Mouse (Mus musculus): Measurements from ENCODE around the gene Apoc2. TPM values are rescaled to one million over a fixed set of nuclear protein-coding genes. Genes with fewer than 3 reads are reported as not detected.

Apoc2 gene
- polyA plus RNA-seq, 1 experiment from 2014 or later = not detected

DNA sequence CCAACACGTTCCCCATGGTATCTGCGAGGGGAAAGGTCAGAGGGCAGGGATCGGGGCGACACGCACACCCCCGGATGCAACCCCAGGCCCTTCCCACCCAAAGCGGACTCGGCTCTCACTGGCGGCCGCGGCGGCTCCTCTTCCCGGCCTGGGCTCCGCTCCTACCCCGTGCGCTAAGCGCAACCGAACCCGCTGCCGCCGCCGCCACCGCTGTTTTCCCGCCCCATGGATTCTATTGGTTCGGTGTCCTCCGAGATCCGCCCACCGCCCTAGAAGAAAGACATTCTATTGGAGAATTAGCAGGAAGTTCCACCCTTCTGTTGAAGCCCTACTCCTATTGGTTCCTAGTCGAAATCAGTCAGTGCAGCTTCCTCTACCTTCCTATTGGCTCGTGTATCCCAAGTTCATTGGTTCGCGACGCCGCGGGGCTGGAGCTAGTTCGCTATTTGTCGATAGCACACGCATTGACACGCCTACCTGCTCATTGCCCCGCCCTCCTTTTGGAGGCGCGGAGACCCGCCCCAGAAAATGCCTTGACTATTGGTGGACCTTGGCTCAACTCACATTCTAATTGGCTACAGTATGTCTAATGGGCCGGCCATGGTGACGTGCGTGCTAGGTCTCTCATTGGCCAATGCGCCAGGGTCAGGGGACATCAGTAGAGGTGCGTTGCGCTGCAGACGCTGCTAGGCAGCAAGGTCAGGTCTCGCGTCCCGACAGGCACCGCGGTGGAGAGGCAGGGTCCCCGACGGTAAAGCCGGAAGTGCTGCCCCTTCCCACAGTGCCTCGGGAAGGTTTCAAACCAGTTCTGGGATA lies 37.7 kb upstream of the Apoc2 start, which contains the start of gene Tomm40:
Gene Tomm40, minus strand, starts transcription at position 200 of the 816 bp plus-strand sequence.
- peak; percentile 100 for DNase-seq (ENCODE audit: low spot score, missing footprints)
- Histone ChIP-seq H3K4me1 (ENCODE audit: control insufficient read depth, insufficient read depth, low read length) (peaks cover 12% of the 10 kb centered on the region), H3K27ac (ENCODE audit: low read depth, low read length) (peak within 1 kb of the TSS; percentile 89), H3K9me3 (ENCODE audit: control insufficient read depth, low read length) (peaks cover 1% of the 10 kb centered on the region; the same call in 1 of the 2 replicates), H3K4me3 (ENCODE audit: low read depth, low read length) (peak within 1 kb of the TSS; percentile 97), H3K36me3 (ENCODE audit: control insufficient read depth, insufficient read depth, low read length) (0 out of 2 replicates have a peak, but pooled peaks cover 3% of the 10 kb centered on the region), H3K27me3 (ENCODE audit: control insufficient read depth, insufficient read depth, low read length) (no peaks in the 10 kb centered on the region), H3K4me2 (peak within 1 kb of the TSS; percentile 87), H3K9ac (ENCODE audit: low read length) (peak within 1 kb of the TSS; percentile 89)
- under 1% methylated on average over 53 of the region's 59 CpGs for WGBS
- ATAC-seq (ENCODE audit: low FRiP score) = peak; percentile 99

- H3K27ac ChIP-seq (ENCODE audit: low read depth, low read length) = peak overlapping the region; percentile 35; the same call in 1 of the 2 replicates
- no peaks in the 10 kb centered on the region for H3K9me3 ChIP-seq (ENCODE audit: control insufficient read depth, low read length)
- peak overlapping the region; percentile 97 for H3K4me3 ChIP-seq (ENCODE audit: low read depth, low read length)
- DNase-seq (ENCODE audit: low spot score, missing footprints) (no peak), ATAC-seq (ENCODE audit: low FRiP score) (no peak)
- H3K9ac ChIP-seq (ENCODE audit: low read length) = peak overlapping the region; percentile 89
- no peaks in the 10 kb centered on the region for H3K27me3 ChIP-seq (ENCODE audit: control insufficient read depth, insufficient read depth, low read length)
- peaks cover 12% of the 10 kb centered on the region for H3K4me1 ChIP-seq (ENCODE audit: control insufficient read depth, insufficient read depth, low read length)
- H3K4me2 ChIP-seq = peak overlapping the region; percentile 87
- under 1% methylated on average over 39 of the region's 39 CpGs for WGBS
- 0 out of 2 replicates have a peak, but pooled peaks cover 3% of the 10 kb centered on the region for H3K36me3 ChIP-seq (ENCODE audit: control insufficient read depth, insufficient read depth, low read length)
These were observed 37.1 kb upstream of the Apoc2 start for GRCm38 (mm10) chr7:19714836-19715235.

DNA sequence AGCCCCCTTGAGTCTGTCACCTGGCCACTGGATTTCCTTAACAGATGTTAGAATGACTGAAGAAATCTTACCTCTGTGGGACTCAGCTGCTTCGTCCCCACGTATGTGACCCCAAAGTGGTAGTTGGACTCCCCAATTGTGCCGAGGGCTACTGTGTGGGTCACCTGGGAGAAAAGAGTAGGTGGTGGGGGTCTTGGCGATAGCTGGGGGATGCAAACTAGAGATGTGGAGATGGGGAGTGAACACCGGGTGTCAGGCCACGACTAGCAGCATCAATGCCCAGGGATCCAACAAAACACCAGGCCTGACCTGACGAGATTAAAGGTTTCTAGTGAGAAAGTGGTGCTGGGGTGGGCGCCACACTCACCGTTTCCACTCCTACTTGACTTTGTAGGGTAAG lies 35.9 kb upstream of the Apoc2 start:
- WGBS = 91% methylated on average over 9 of the region's 9 CpGs
- H3K27me3 ChIP-seq (ENCODE audit: control insufficient read depth, insufficient read depth, low read length) = no peaks in the 10 kb centered on the region

GRCm38 (mm10) chr7:19713196-19713595 lies 35.5 kb upstream of the Apoc2 start:
- Histone ChIP-seq H3K4me1 (ENCODE audit: control insufficient read depth, insufficient read depth, low read length) (peaks cover 12% of the 10 kb centered on the region), H3K4me3 (ENCODE audit: low read depth, low read length) (no peak overlapping the region)

More for the DNA sequence above, 35.9 kb upstream of the Apoc2 start:
- H3K9me3 ChIP-seq (ENCODE audit: control insufficient read depth, low read length) = no peaks in the 10 kb centered on the region
- ATAC-seq (ENCODE audit: low FRiP score) (no peak), DNase-seq (ENCODE audit: low spot score, missing footprints) (no peak)
- no peak overlapping the region for H3K4me3 ChIP-seq (ENCODE audit: low read depth, low read length)
- peaks cover 12% of the 10 kb centered on the region for H3K4me1 ChIP-seq (ENCODE audit: control insufficient read depth, insufficient read depth, low read length)
- H3K36me3 ChIP-seq (ENCODE audit: control insufficient read depth, insufficient read depth, low read length) = peaks cover 6% of the 10 kb centered on the region; the same call in 1 of the 2 replicates
- H3K4me2 ChIP-seq = no peak overlapping the region
- no peak overlapping the region for H3K9ac ChIP-seq (ENCODE audit: low read length)
- H3K27ac ChIP-seq (ENCODE audit: low read depth, low read length) = no peak overlapping the region

DNA sequence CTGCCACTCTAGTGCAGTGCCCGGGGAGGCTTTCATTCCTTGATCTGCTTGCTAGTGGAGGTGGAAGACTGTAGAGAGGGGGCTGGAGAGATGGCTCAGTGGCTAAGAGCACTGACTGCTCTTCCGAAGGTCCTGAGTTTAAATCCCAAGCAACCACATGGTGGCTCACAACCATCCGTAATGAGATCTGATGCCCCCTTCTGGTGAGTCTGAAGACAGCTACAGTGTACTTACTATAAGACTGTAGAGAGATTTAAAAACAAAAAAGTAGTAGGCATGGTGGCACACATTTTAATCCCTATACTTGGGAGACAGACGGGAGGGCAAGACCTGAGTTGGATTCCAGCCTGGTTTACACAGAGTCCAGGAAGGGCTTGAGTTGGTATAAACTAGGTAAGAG lies 34.7 kb upstream of the Apoc2 start:
- no peak for ATAC-seq (ENCODE audit: low FRiP score)
- no peaks in the 10 kb centered on the region for H3K9me3 ChIP-seq (ENCODE audit: control insufficient read depth, low read length)
- H3K27me3 ChIP-seq (ENCODE audit: control insufficient read depth, insufficient read depth, low read length) = no peaks in the 10 kb centered on the region
- H3K36me3 ChIP-seq (ENCODE audit: control insufficient read depth, insufficient read depth, low read length) = peaks cover 6% of the 10 kb centered on the region; the same call in 1 of the 2 replicates
- WGBS = 72% methylated on average over 4 of the region's 4 CpGs
- no peak overlapping the region for H3K27ac ChIP-seq (ENCODE audit: low read depth, low read length)
- DNase-seq (ENCODE audit: low spot score, missing footprints) = no peak
- H3K4me3 ChIP-seq (ENCODE audit: low read depth, low read length) = no peak overlapping the region
- H3K4me2 ChIP-seq = no peak overlapping the region
- peaks cover 12% of the 10 kb centered on the region for H3K4me1 ChIP-seq (ENCODE audit: control insufficient read depth, insufficient read depth, low read length)
- H3K9ac ChIP-seq (ENCODE audit: low read length) = no peak overlapping the region

More at GRCm38 (mm10) chr7:19713196-19713595, 35.5 kb upstream of the Apoc2 start:
- DNase-seq (ENCODE audit: low spot score, missing footprints) (no peak), ATAC-seq (ENCODE audit: low FRiP score) (no peak)
- Histone ChIP-seq H3K27me3 (ENCODE audit: control insufficient read depth, insufficient read depth, low read length) (no peaks in the 10 kb centered on the region), H3K36me3 (ENCODE audit: control insufficient read depth, insufficient read depth, low read length) (peaks cover 6% of the 10 kb centered on the region; the same call in 1 of the 2 replicates), H3K9me3 (ENCODE audit: control insufficient read depth, low read length) (no peaks in the 10 kb centered on the region), H3K4me2 (no peak overlapping the region), H3K9ac (ENCODE audit: low read length) (no peak overlapping the region), H3K27ac (ENCODE audit: low read depth, low read length) (no peak overlapping the region)
- 61% methylated on average over 4 of the region's 4 CpGs for WGBS

GRCm38 (mm10) chr7:19710650-19711049 lies 32.9 kb upstream of the Apoc2 start:
- Histone ChIP-seq H3K9me3 (ENCODE audit: control insufficient read depth, low read length) (no peaks in the 10 kb centered on the region), H3K36me3 (ENCODE audit: control insufficient read depth, insufficient read depth, low read length) (peaks cover 6% of the 10 kb centered on the region; the same call in 1 of the 2 replicates), H3K27ac (ENCODE audit: low read depth, low read length) (no peak overlapping the region), H3K4me1 (ENCODE audit: control insufficient read depth, insufficient read depth, low read length) (peaks cover 7% of the 10 kb centered on the region), H3K27me3 (ENCODE audit: control insufficient read depth, insufficient read depth, low read length) (no peaks in the 10 kb centered on the region), H3K4me2 (no peak overlapping the region), H3K9ac (ENCODE audit: low read length) (no peak overlapping the region), H3K4me3 (ENCODE audit: low read depth, low read length) (no peak overlapping the region)
- ATAC-seq (ENCODE audit: low FRiP score) (no peak), DNase-seq (ENCODE audit: low spot score, missing footprints) (no peak)
- 94% methylated on average over 10 of the region's 10 CpGs for WGBS

DNA sequence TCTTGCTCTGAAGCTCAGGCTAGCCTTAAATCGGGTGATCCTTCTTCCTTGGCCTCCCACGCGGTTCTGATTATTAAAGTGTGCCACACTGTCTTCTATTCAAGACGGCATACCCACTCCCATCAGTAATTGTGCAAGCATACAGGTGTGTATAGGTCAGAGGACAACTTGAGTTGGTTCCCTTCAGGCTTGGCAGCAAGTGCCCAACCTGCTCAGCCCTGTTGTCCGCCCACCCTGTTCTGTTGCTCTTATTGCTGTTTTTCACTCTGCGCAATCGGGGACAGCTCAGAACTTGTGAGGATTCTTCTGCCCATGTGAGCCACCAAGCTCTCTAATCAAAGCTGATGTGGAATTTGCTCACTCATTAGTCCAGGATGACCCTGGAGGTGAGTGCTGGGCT lies 27.5 kb upstream of the Apoc2 start:
- 93% methylated on average over 7 of the region's 7 CpGs for WGBS
- Histone ChIP-seq H3K36me3 (ENCODE audit: control insufficient read depth, insufficient read depth, low read length) (peaks cover 8% of the 10 kb centered on the region; the same call in 1 of the 2 replicates), H3K4me3 (ENCODE audit: low read depth, low read length) (no peak overlapping the region), H3K4me2 (no peak overlapping the region), H3K4me1 (ENCODE audit: control insufficient read depth, insufficient read depth, low read length) (no peaks in the 10 kb centered on the region), H3K27ac (ENCODE audit: low read depth, low read length) (no peak overlapping the region), H3K27me3 (ENCODE audit: control insufficient read depth, insufficient read depth, low read length) (no peaks in the 10 kb centered on the region), H3K9ac (ENCODE audit: low read length) (no peak overlapping the region), H3K9me3 (ENCODE audit: control insufficient read depth, low read length) (no peaks in the 10 kb centered on the region)
- no peak for DNase-seq (ENCODE audit: low spot score, missing footprints)
- ATAC-seq (ENCODE audit: low FRiP score) = no peak

GRCm38 (mm10) chr7:19704475-19704874 lies 26.7 kb upstream of the Apoc2 start:
- Histone ChIP-seq H3K4me1 (ENCODE audit: control insufficient read depth, insufficient read depth, low read length) (peaks cover 2% of the 10 kb centered on the region), H3K4me2 (no peak overlapping the region), H3K27ac (ENCODE audit: low read depth, low read length) (no peak overlapping the region), H3K9ac (ENCODE audit: low read length) (no peak overlapping the region), H3K9me3 (ENCODE audit: control insufficient read depth, low read length) (no peaks in the 10 kb centered on the region), H3K27me3 (ENCODE audit: control insufficient read depth, insufficient read depth, low read length) (no peaks in the 10 kb centered on the region), H3K4me3 (ENCODE audit: low read depth, low read length) (no peak overlapping the region), H3K36me3 (ENCODE audit: control insufficient read depth, insufficient read depth, low read length) (peaks cover 7% of the 10 kb centered on the region; the same call in 1 of the 2 replicates)
- 91% methylated on average over 4 of the region's 4 CpGs for WGBS
- ATAC-seq (ENCODE audit: low FRiP score) (no peak), DNase-seq (ENCODE audit: low spot score, missing footprints) (no peak)

- H3K9me3 ChIP-seq (ENCODE audit: control insufficient read depth, low read length) = no peaks in the 10 kb centered on the region
- peaks cover 5% of the 10 kb centered on the region; the same call in 1 of the 2 replicates for H3K36me3 ChIP-seq (ENCODE audit: control insufficient read depth, insufficient read depth, low read length)
- no peak overlapping the region for H3K4me2 ChIP-seq
- no peak overlapping the region for H3K9ac ChIP-seq (ENCODE audit: low read length)
- DNase-seq (ENCODE audit: low spot score, missing footprints) (no peak), ATAC-seq (ENCODE audit: low FRiP score) (no peak)
- H3K27ac ChIP-seq (ENCODE audit: low read depth, low read length) = no peak overlapping the region
- WGBS = 88% methylated on average over 16 of the region's 16 CpGs
- no peak overlapping the region for H3K4me3 ChIP-seq (ENCODE audit: low read depth, low read length)
- H3K4me1 ChIP-seq (ENCODE audit: control insufficient read depth, insufficient read depth, low read length) = peaks cover 13% of the 10 kb centered on the region
- no peaks in the 10 kb centered on the region for H3K27me3 ChIP-seq (ENCODE audit: control insufficient read depth, insufficient read depth, low read length)
These were observed 25.3 kb upstream of the Apoc2 start for GRCm38 (mm10) chr7:19702859-19703555.

Measured in midbrain, embryonic 11.5 days (tissue).